Mouse (Mus musculus): Measurements from ENCODE around the gene Olfr462. TPM values are rescaled to one million over a fixed set of nuclear protein-coding genes. Genes with fewer than 3 reads are reported as not detected.

Gene Olfr462
- not detected in 2 replicates for polyA plus RNA-seq (2015; fragmentation: Nextera tagmentation; extraction: Ambion mirVana)

DNA sequence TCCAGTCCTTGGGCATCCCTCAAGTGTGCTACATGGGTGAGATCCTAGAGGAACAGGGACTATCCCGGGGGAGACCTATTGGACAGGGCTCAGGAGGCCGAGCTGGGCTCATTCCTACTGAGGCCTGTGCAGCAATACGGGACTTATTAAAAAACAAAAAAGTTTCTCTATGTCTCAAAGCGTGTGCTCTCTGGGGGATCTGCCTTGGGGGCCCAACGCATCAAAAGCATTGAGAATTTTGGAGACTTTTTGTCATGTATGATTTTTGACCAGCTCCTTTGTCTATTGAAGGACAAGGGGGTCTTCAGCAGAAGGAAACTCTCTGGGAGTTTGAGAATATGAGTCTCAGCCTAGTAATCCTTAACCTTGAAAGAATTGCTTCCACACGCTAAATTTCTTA is at the start of gene Olfr462:
Gene Olfr462, minus strand, starts transcription at position 101 of the 400 bp plus-strand sequence.
- no peak for DNase-seq (ENCODE audit: low spot score)
- H3K4me3 ChIP-seq (ENCODE audit: low read depth, low read length) = no peak within 1 kb of the TSS
- TF ChIP-seq CTCF (IDR thresholded peaks at IDR 0.05) = no peak
- no peak for TF ChIP-seq EP300 (IDR thresholded peaks at IDR 0.05)
- H3K27me3 ChIP-seq (replicated peaks; ENCODE audit: insufficient read depth, low read length) = no peaks in the 10 kb centered on the region
- WGBS = 87% methylated on average over 6 of the region's 6 CpGs
- no peak within 1 kb of the TSS for H3K27ac ChIP-seq (ENCODE audit: low read length)
- H3K4me2 ChIP-seq (replicated peaks; ENCODE audit: low read depth, low read length) = no peak within 1 kb of the TSS
- no peaks in the 10 kb centered on the region for H3K9me3 ChIP-seq (ENCODE audit: low read length)
- H3K4me1 ChIP-seq (ENCODE audit: insufficient read depth, low read depth, low read length) = no peaks in the 10 kb centered on the region
- no peaks in the 10 kb centered on the region for H3K36me3 ChIP-seq (ENCODE audit: insufficient read depth, low read length)
- no peak for ATAC-seq
- H3K9ac ChIP-seq (replicated peaks; ENCODE audit: low read depth) = no peak within 1 kb of the TSS

DNA sequence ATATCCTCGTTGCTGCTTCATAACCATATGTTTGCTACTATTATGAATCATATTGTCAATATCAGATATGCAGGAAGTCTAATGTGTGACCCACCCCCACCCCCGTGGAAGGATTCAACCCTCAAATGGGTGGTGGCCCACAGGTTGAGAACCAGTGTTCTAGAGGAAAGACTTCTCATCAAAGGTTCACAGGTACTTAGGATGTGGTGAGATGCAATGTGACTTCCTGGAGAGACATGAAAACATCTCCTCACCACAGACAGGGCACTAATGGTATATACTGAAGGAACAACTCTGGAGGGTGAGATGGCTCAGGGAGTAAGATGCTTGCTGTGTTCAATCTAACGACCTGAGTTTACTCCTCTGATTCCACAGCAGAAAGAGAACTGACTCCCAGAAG is 43.4 kb upstream of the Olfr462 start:
- Histone ChIP-seq H3K27me3 (replicated peaks; ENCODE audit: insufficient read depth, low read length) (no peaks in the 10 kb centered on the region), H3K27ac (ENCODE audit: low read length) (no peak overlapping the region), H3K9ac (replicated peaks; ENCODE audit: low read depth) (no peak overlapping the region), H3K9me3 (ENCODE audit: low read length) (no peaks in the 10 kb centered on the region), H3K4me2 (replicated peaks; ENCODE audit: low read depth, low read length) (no peak overlapping the region), H3K4me3 (ENCODE audit: low read depth, low read length) (no peak overlapping the region), H3K36me3 (ENCODE audit: insufficient read depth, low read length) (no peaks in the 10 kb centered on the region), H3K4me1 (ENCODE audit: insufficient read depth, low read depth, low read length) (no peaks in the 10 kb centered on the region)
- ATAC-seq (no peak), DNase-seq (ENCODE audit: low spot score) (no peak)
- 64% methylated on average over 3 of the region's 3 CpGs for WGBS
- TF ChIP-seq EP300 (IDR thresholded peaks at IDR 0.05) (no peak), CTCF (IDR thresholded peaks at IDR 0.05) (no peak)

DNA sequence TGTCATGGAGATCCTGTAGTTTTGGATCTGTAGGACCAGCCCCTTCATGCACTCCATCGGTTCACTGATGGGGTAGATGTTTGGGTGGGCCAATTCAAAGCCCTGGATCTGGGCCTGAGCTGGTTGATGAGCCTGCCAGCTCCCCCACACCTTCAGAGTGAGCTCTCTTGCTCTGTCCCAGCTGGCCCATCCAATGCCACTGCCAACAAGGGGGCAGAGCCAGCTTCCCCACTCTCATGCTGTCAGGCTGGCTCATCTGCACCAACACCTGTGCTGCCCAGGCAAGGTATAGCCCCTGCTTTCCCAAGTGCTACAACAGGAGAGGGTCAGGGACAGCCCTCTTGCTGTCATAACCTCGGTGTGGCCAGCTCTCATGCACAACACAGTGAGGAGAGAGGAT is 41.7 kb upstream of the Olfr462 start:
- WGBS = 61% methylated on average over 2 of the region's 2 CpGs
- H3K9ac ChIP-seq (replicated peaks; ENCODE audit: low read depth) = no peak overlapping the region
- H3K4me2 ChIP-seq (replicated peaks; ENCODE audit: low read depth, low read length) = no peak overlapping the region
- no peak for TF ChIP-seq EP300 (IDR thresholded peaks at IDR 0.05)
- TF ChIP-seq CTCF (IDR thresholded peaks at IDR 0.05) = no peak
- H3K27ac ChIP-seq (ENCODE audit: low read length) = no peak overlapping the region
- DNase-seq (ENCODE audit: low spot score) = no peak
- no peaks in the 10 kb centered on the region for H3K4me1 ChIP-seq (ENCODE audit: insufficient read depth, low read depth, low read length)
- no peaks in the 10 kb centered on the region for H3K27me3 ChIP-seq (replicated peaks; ENCODE audit: insufficient read depth, low read length)
- H3K4me3 ChIP-seq (ENCODE audit: low read depth, low read length) = no peak overlapping the region
- no peak for ATAC-seq
- no peaks in the 10 kb centered on the region for H3K36me3 ChIP-seq (ENCODE audit: insufficient read depth, low read length)
- H3K9me3 ChIP-seq (ENCODE audit: low read length) = no peaks in the 10 kb centered on the region

DNA sequence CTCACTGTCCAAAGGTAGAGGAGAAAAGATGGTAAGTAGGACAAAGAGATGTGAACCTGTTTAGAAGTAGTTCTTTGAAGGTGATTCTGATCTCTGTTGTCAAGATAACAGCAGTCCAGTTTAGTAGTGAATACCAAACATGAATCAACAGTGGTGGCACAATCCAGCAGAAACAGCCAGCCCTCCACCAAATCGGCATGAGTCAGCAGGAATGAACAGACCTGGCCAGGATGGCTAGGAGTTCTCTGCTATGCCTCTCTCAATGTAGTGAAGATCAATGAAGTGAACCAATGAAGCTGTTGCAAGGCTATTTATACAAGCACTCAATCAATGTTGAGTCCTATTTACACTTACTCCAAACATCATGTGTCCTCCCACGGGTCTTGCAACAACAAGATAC is 38.3 kb upstream of the Olfr462 start:
- H3K9ac ChIP-seq (replicated peaks; ENCODE audit: low read depth) = no peak overlapping the region
- TF ChIP-seq CTCF (IDR thresholded peaks at IDR 0.05) (no peak), EP300 (IDR thresholded peaks at IDR 0.05) (no peak)
- no peaks in the 10 kb centered on the region for H3K9me3 ChIP-seq (ENCODE audit: low read length)
- H3K27me3 ChIP-seq (replicated peaks; ENCODE audit: insufficient read depth, low read length) = no peaks in the 10 kb centered on the region
- H3K4me2 ChIP-seq (replicated peaks; ENCODE audit: low read depth, low read length) = no peak overlapping the region
- no peaks in the 10 kb centered on the region for H3K36me3 ChIP-seq (ENCODE audit: insufficient read depth, low read length)
- no peaks in the 10 kb centered on the region for H3K4me1 ChIP-seq (ENCODE audit: insufficient read depth, low read depth, low read length)
- no peak overlapping the region for H3K4me3 ChIP-seq (ENCODE audit: low read depth, low read length)
- H3K27ac ChIP-seq (ENCODE audit: low read length) = no peak overlapping the region
- WGBS = 84% methylated on average over 2 of the region's 2 CpGs
- ATAC-seq (no peak), DNase-seq (ENCODE audit: low spot score) (no peak)

DNA sequence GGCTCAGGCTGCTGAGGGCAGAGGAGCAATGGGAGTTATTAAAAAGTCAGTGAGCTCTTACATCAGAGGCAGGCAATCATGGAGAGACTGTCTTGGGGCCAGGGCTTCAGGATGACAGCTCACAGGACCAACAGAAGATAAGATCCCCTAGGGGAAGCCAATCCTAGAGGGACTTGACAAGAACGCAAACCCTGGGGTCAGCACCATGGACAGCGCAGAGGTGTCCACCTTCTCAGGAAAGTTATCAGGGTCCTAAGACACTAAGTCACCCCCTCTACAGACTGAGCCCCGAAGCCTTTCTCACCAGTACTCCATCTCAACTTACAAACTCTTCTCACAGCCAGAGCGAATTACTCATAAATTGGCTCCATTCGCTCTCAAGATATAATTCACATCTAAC is 28.9 kb upstream of the Olfr462 start, which contains the start of gene Olfr464:
Gene Olfr464, minus strand, starts transcription at position 2 of the 400 bp plus-strand sequence.
- Histone ChIP-seq H3K9me3 (ENCODE audit: low read length) (no peaks in the 10 kb centered on the region), H3K4me3 (ENCODE audit: low read depth, low read length) (no peak within 1 kb of the TSS), H3K9ac (replicated peaks; ENCODE audit: low read depth) (no peak within 1 kb of the TSS), H3K27ac (ENCODE audit: low read length) (no peak within 1 kb of the TSS), H3K4me2 (replicated peaks; ENCODE audit: low read depth, low read length) (no peak within 1 kb of the TSS), H3K27me3 (replicated peaks; ENCODE audit: insufficient read depth, low read length) (no peaks in the 10 kb centered on the region), H3K36me3 (ENCODE audit: insufficient read depth, low read length) (no peaks in the 10 kb centered on the region), H3K4me1 (ENCODE audit: insufficient read depth, low read depth, low read length) (no peaks in the 10 kb centered on the region)
- ATAC-seq (no peak), DNase-seq (ENCODE audit: low spot score) (no peak)
- TF ChIP-seq CTCF (IDR thresholded peaks at IDR 0.05) (no peak), EP300 (IDR thresholded peaks at IDR 0.05) (no peak)
- WGBS = 27% methylated on average over 5 of the region's 5 CpGs

DNA sequence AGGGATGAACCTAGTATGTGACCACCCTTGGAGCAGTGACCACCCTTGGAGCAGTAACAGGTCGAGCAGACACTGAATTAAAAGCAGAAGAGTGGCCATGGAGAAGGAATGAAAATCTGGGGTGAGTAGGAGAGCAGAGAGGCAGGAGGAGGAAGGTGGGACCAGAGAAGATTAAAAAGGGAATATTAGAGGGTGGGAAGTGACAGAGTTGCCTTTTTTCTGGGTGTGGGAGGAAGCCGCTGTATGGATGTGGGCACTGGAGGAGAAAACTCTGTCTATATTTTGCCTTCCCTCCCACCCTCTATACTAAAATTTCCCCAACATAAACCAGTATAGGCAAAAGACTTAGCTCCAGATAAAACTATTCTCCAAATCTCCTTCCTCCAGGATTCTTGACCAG is 28.2 kb upstream of the Olfr462 start:
- 61% methylated on average over 2 of the region's 2 CpGs for WGBS
- DNase-seq (ENCODE audit: low spot score) = no peak

DNA sequence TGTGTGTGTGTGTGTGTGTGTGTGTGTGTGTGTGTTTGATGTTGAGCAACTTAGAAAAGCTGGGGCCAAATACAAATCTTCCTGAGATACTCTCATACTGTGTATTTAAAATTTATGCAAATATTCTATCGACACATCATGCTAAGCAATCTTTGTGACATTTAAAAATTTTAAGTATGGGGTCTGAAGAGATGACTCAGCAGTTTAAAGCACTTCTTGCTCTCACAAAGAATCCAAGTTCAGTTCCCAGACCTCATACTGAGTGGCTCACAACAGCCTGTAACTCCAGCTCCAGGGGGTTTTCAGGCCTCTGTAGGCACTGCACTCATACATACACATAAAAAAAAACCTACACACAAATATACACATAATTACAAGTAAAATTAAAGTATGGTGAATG is 23.9 kb upstream of the Olfr462 start:
- Histone ChIP-seq H3K9me3 (ENCODE audit: low read length) (no peaks in the 10 kb centered on the region), H3K9ac (replicated peaks; ENCODE audit: low read depth) (no peak overlapping the region), H3K36me3 (ENCODE audit: insufficient read depth, low read length) (no peaks in the 10 kb centered on the region), H3K27me3 (replicated peaks; ENCODE audit: insufficient read depth, low read length) (no peaks in the 10 kb centered on the region), H3K4me3 (ENCODE audit: low read depth, low read length) (no peak overlapping the region), H3K27ac (ENCODE audit: low read length) (no peak overlapping the region), H3K4me1 (ENCODE audit: insufficient read depth, low read depth, low read length) (no peaks in the 10 kb centered on the region), H3K4me2 (replicated peaks; ENCODE audit: low read depth, low read length) (no peak overlapping the region)
- 74% methylated on average over 1 of the region's 1 CpGs for WGBS
- TF ChIP-seq EP300 (IDR thresholded peaks at IDR 0.05) (no peak), CTCF (IDR thresholded peaks at IDR 0.05) (no peak)
- no peak for DNase-seq (ENCODE audit: low spot score)
- ATAC-seq = no peak

More for the DNA sequence above, 28.2 kb upstream of the Olfr462 start:
- ATAC-seq = no peak
- TF ChIP-seq EP300 (IDR thresholded peaks at IDR 0.05) (no peak), CTCF (IDR thresholded peaks at IDR 0.05) (no peak)
- H3K9me3 ChIP-seq (ENCODE audit: low read length) = no peaks in the 10 kb centered on the region
- H3K36me3 ChIP-seq (ENCODE audit: insufficient read depth, low read length) = no peaks in the 10 kb centered on the region
- H3K4me1 ChIP-seq (ENCODE audit: insufficient read depth, low read depth, low read length) = no peaks in the 10 kb centered on the region
- H3K27me3 ChIP-seq (replicated peaks; ENCODE audit: insufficient read depth, low read length) = no peaks in the 10 kb centered on the region
- no peak overlapping the region for H3K4me3 ChIP-seq (ENCODE audit: low read depth, low read length)
- no peak overlapping the region for H3K9ac ChIP-seq (replicated peaks; ENCODE audit: low read depth)
- no peak overlapping the region for H3K4me2 ChIP-seq (replicated peaks; ENCODE audit: low read depth, low read length)
- H3K27ac ChIP-seq (ENCODE audit: low read length) = no peak overlapping the region

Measured in lung, postnatal 0 days (tissue).